Mouse (Mus musculus): ENCODE data around the gene Dennd1c.

Dennd1c gene

DNA sequence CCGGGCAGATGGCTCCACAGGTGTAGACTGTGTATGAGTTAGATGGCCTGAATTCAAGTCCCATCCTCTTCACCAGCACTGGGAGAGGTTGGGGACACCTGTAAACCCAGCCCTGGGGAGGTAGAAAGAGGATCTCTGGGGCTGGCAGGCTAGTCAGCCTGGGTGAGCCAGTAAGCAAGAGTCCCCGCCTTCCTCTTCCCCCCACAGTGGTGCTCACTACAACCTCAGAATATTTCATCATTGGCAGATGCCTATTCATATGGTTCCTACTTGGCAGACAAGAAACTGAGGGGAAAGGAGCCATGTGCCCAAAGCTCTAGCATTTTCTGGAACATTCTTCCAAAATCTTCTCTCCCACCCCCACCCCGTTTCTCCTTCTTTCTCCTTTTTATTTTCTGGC is 29.5 kb downstream of the Dennd1c start:
- 61% methylated on average over 3 of the region's 3 CpGs for WGBS

DNA sequence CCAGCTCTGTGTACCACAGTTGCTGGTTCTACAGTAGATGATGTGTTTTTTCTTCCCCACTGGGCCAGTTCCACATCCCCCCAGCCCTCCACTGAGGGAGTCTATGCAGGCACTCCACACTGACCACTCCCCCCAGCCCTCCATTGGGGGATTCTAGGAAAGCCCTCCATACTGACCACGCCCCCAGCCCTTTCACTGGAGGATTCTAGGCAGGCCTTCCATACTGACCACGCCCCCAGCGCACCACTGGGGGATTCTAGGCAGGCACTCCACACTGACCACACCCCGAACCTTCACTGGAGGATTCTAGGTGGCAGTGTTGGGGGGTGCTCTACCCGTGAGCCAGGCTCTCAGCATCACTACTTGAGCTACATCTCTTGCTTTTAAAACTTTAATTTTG is 30.9 kb downstream of the Dennd1c start:
- WGBS, result 57% methylated on average over 5 of the region's 5 CpGs

DNA sequence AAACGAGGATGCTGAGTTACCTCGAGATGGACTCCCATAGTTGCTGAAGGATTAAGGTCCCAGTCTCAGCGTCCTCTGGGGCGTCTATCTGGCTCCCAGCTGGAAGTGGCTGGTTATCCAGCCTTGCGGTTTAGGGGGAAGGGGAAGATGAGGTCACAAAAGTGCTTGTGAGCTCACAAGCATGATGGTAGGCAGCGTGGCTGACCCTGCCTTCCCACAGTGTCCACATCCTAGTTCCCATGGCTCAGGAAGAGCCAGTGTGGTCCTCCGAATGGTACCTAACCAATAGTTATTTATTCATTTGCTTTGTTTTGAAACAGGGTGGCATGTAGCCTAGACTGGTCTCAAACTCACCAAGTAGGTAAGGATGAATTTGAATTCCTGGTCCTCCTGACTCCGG is 36.8 kb downstream of the Dennd1c start, which contains the start of gene Slc25a41:
Slc25a41 (minus strand) TSS at position 101 of the 400 bp plus-strand sequence.
- 80% methylated on average over 8 of the region's 8 CpGs for WGBS

DNA sequence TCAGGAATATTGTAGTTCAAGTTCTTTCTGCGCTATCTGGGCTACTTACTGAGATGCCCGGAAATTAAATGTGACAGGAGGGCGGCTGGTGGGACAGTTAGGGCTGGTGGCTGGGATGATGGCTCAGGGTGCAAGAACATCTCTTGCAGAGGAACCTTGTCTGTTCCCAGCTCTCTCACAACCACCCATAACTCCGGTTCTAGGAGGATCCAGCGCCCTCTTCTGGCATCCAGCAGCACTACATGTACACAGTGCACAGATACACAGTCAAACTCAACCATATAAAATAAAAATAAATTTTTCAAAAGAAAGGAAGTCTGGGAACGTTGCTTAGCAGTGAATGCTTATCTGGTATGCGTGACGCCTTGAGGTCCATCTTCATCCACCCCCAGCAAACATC is 39.3 kb downstream of the Dennd1c start:
- 37% methylated on average over 8 of the region's 8 CpGs for WGBS

DNA sequence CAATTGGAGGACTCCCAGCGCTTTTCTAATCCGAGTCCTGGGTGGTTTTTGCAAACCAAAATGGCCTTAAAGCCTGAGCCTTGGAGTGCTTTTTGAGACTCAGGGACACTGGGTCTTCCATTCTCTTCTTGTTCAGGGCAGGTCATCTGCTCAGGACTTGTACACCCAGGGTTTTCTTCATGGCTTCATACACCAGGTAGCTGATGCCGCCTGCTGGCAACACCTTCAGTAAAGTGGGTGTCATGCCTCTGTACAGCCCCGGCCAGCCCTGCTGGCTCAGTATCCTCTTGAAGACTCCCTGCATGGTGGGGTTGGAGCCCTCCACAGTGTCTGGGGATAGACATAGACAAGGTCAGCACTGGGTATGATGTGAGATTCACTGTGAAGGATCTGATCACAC is 45.5 kb downstream of the Dennd1c start:
- 76% methylated on average over 4 of the region's 4 CpGs for WGBS

DNA sequence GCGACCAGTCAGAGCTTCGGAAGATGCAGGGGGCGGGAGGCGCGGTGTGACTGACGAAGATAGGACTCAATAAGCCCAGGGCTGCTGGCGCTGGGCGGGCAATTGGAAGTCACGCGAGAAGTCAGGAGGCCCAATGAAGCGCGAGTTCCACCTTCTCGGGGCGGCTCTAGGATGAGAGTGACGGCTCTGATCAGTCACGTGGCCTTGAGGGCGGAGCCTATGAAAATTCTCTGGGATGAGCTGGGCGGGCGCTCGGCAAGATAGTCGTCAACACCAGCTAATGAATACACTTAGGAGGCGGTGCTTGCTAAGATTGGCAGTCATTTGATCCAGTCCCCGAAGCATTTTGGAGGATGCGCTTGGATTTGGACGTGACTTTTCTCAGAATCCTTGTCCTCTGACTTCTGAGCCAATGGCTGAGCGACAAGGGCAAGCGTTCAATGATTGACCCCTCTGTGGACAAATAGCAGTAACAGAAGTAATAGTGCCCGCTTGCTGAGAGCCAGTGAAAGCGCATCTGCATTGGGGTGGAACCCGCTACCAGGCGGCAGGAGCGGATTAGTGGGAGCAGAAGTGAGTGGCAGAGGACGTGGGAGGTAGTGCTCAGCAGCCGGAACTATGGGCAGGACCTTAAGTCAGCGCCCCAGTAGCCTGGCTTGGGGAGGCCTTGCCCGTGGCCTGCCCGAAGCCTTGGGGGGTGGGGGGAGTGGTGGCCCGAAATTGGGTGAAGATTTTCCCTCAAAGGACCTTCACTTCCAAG is 46.5 kb downstream of the Dennd1c start:
- WGBS, result under 1% methylated on average over 38 of the region's 38 CpGs

DNA sequence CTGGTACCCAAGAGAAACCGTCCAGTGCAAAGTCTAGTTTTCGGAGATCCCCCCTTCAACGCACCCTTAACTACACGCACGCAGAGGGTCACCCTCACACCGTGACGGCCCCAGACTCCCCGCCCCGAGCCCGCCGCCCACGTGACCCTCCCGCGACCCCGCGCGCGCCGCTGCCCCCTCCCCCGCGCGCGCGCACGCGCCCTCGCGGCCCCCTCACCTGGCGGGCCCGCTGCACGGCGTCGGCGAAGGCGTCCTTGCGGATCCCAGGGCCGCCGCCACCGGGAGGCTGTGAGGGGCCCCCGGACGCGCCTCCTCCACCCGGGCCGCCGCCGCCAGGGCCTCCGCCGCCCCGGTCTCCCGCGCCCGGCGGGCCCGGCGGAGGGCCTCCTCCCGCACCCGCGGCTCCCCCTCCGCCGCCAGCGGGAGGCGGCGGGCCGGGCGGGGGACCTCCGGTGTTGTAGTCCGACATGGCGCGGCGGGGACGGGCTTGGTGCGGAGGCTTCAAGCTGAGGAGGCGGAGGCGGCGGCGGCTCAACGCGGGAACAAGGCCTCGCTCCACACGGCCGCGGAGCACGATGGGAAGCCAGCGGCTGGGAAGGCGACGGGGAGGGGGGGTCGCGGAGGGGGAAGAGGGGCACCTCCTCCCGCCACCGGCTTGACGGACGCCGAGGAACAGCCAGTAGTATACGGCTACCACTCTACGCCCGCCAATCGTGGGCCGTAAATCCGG is 47.2 kb downstream of the Dennd1c start, which contains the start of gene Khsrp:
Khsrp (minus strand) TSS at position 592 of the 730 bp plus-strand sequence.
- under 1% methylated on average over 97 of the region's 99 CpGs for WGBS

DNA sequence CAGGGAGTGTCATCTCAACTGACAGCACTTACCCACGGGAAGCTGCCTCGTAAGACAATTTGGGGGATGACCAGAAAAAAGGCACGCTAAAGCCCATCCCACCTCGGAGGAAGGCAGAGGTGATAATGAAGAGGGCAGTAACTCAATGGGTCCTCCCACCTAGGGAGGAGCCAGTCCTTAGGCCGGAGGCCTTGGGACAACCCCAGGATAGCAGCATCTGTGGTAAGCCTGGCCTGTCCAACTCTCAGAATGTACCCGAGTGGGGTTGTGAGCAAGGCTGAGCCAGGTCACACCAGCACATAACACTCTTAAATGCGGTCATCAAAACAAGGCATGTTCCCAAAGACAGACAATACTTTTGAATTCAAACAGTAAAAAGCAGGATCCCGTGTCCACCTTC is 48.6 kb downstream of the Dennd1c start:
- WGBS, result 25% methylated on average over 8 of the region's 8 CpGs

DNA sequence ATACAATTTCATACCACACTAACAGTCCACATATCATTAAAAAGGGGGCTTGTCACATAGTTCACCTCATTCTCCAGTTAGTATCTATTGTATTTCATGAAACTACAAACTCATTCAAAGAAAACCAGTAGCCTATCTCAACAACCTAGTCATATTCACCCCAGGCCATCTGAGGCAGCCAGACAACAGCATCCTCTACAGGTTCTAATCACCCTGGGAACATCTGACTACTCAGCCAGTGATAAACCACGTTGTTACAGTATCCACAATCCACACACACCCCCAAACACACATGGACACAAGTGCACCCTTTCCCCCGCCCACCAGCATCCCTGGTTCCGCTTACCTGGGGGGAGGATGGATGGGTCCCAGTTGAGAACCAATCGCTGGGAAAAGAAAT is 50.8 kb downstream of the Dennd1c start:
- WGBS, result 62% methylated on average over 4 of the region's 4 CpGs

DNA sequence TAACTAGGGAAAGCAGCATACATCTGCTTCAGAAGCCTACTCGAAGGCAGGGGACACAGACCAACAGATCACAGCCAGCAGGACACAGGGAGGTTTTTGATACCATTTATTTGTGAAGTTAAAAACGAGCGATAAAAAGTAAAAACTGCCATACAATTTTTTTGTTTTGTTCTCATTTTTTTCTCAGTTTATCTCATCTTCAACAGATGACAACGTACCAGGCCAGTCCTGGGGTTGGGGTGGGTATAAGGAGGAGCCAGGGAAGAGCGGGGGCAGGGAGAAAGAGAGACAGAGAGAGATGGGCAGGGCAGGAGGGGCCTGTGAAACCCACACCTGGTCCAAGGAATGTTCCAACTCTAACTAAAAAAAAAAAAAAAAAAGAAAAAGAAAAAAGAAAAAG is 57.4 kb downstream of the Dennd1c start:
- WGBS, result 87% methylated on average over 5 of the region's 5 CpGs

DNA sequence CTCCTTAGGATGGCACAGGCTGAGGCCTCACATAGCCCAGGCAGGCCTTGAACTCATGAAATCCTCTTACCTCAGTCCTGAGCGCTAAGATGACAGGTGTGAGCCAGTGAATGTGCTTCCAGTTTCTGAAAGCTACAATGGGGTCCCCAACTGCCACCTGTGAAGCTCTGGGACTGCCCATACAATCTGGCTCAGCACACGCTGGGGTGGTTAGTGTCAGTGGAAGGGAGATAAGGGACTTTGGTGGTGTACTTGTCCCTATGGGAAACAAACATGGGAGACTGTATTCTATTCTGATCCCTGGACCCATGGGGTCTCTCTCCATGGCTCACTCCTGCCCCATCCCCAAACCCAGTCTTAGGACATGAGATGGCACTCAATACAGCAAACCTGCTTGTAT is 58.6 kb downstream of the Dennd1c start:
- 86% methylated on average over 2 of the region's 2 CpGs for WGBS

Data from cerebral cortex, adult 2 months (tissue).